Mouse (Mus musculus) G1E (cell line): Measurements from ENCODE around the gene Fmnl1.

ENCODE experiments used
- CTCF ChIP-seq: IDR thresholded peaks from 2 replicates; pipeline ENCODE4 v1.5.1; 2012; ENCODE audit warnings: low read depth, low read length, inconsistent platforms, mixed read lengths
- TAL1 ChIP-seq: conservative IDR thresholded peaks from 2 replicates; pipeline ENCODE4 v1.6.1; 2012; ENCODE audit warnings: low read depth, low read length, inconsistent platforms, mixed read lengths

GRCm38 (mm10) chr11:103160738-103161137 is 10.2 kb upstream of the Fmnl1 start:
- TF ChIP-seq CTCF (no peak), TAL1 (no peak)
